Mouse (Mus musculus): ENCODE measurements around the gene Aqp3.

DNA sequence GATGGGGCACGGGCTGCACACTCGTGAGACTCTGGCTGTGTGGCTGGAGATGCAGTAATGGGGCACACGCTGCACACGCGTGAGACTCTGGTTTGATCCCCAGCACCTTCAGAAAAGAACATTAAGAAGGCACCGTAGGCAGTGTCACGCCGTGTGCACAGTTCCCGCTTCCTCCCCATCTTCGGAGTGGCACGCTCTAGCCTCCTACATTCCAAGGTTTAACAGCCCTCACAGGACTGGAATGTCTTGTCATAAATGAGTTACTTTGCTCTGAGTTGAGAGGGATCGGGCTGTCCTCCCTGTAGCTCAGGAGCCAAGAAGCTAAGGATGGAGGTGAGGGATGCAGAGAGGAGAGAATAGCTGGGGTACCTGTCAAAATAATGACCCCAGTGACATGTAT is 55.1 kb downstream of the Aqp3 start:
- TF ChIP-seq CTCF (conservative IDR thresholded peaks at IDR 0.05; ENCODE audit: insufficient read depth, insufficient read length, low read depth, low read length) (no peak), POLR2A (IDR thresholded peaks at IDR 0.05; ENCODE audit: low read depth, low read length) (no peak)
